Mouse (Mus musculus): Measurements from ENCODE around the gene Eif4e. TPM values are rescaled to one million over a fixed set of nuclear protein-coding genes. Genes with fewer than 3 reads are reported as not detected.
A peak's percentile ranks its signal among the peaks of the same experiment; 100 is the strongest.

Eif4e gene
- 309 and 317 TPM in 2 replicates for polyA plus RNA-seq (2016; fragmentation: Nextera tagmentation; extraction: Ambion mirVana)

- 2% methylated on average over 39 of the region's 39 CpGs for WGBS
- Histone ChIP-seq H3K4me1 (peaks cover 24% of the 10 kb centered on the region), H3K9ac (peak within 1 kb of the TSS; percentile 53; the same call in 1 of the 2 replicates), H3K4me3 (peak within 1 kb of the TSS; percentile 99), H3K27me3 (replicated peaks) (no peaks in the 10 kb centered on the region), H3K36me3 (no peaks in the 10 kb centered on the region), H3K9me3 (no peaks in the 10 kb centered on the region), H3K4me2 (replicated peaks) (peak within 1 kb of the TSS; percentile 84), H3K27ac (peak within 1 kb of the TSS; percentile 43; the same call in 1 of the 2 replicates)
- ATAC-seq (ENCODE audit: low FRiP score, low read depth): peak; percentile 45
Observed at GRCm38 (mm10) chr3:138526073-138526915, at the start of gene Eif4e. Eif4e (plus strand) TSS chr3:138526179.

GRCm38 (mm10) chr3:138479489-138479888 is 46.5 kb upstream of the Eif4e start:
- Histone ChIP-seq H3K36me3 (peaks cover 19% of the 10 kb centered on the region; the same call in 1 of the 2 replicates), H3K4me2 (replicated peaks) (no peak overlapping the region), H3K4me3 (no peak overlapping the region), H3K9me3 (no peaks in the 10 kb centered on the region), H3K27me3 (replicated peaks) (no peaks in the 10 kb centered on the region), H3K4me1 (no peaks in the 10 kb centered on the region), H3K27ac (no peak overlapping the region), H3K9ac (no peak overlapping the region)
- ATAC-seq (ENCODE audit: low FRiP score, low read depth): no peak
- 98% methylated on average over 8 of the region's 8 CpGs for WGBS

GRCm38 (mm10) chr3:138481526-138482284 is 44.3 kb upstream of the Eif4e start:
- Histone ChIP-seq H3K9me3 (no peaks in the 10 kb centered on the region), H3K4me1 (no peaks in the 10 kb centered on the region), H3K4me2 (replicated peaks) (no peak overlapping the region), H3K27me3 (replicated peaks) (no peaks in the 10 kb centered on the region), H3K9ac (no peak overlapping the region), H3K36me3 (peaks cover 30% of the 10 kb centered on the region), H3K27ac (no peak overlapping the region), H3K4me3 (no peak overlapping the region)
- ATAC-seq (ENCODE audit: low FRiP score, low read depth): no peak
- WGBS: 71% methylated on average over 14 of the region's 14 CpGs

- no peaks in the 10 kb centered on the region for H3K9me3 ChIP-seq
- H3K27ac ChIP-seq: no peak overlapping the region
- H3K4me3 ChIP-seq: no peak overlapping the region
- WGBS: 94% methylated on average over 2 of the region's 2 CpGs
- no peak overlapping the region for H3K9ac ChIP-seq
- H3K4me1 ChIP-seq: peaks cover 8% of the 10 kb centered on the region
- no peak overlapping the region for H3K4me2 ChIP-seq (replicated peaks)
- H3K36me3 ChIP-seq: peaks cover 30% of the 10 kb centered on the region
- no peak for ATAC-seq (ENCODE audit: low FRiP score, low read depth)
- no peaks in the 10 kb centered on the region for H3K27me3 ChIP-seq (replicated peaks)
Observed at GRCm38 (mm10) chr3:138483240-138483639, 42.7 kb upstream of the Eif4e start.

GRCm38 (mm10) chr3:138488584-138489326 is 37.2 kb upstream of the Eif4e start:
- H3K4me3 ChIP-seq: peak overlapping the region; percentile 89
- peak overlapping the region; percentile 71 for H3K4me2 ChIP-seq (replicated peaks)
- H3K9ac ChIP-seq: peak overlapping the region; percentile 90
- peak overlapping the region; percentile 66 for H3K27ac ChIP-seq
- under 1% methylated on average over 60 of the region's 61 CpGs for WGBS
- no peaks in the 10 kb centered on the region for H3K27me3 ChIP-seq (replicated peaks)
- ATAC-seq (ENCODE audit: low FRiP score, low read depth): peak; percentile 52
- peaks cover 15% of the 10 kb centered on the region for H3K36me3 ChIP-seq
- peaks cover 11% of the 10 kb centered on the region for H3K4me1 ChIP-seq
- no peaks in the 10 kb centered on the region for H3K9me3 ChIP-seq

GRCm38 (mm10) chr3:138489327-138490033 is 36.5 kb upstream of the Eif4e start, which contains the start of gene Metap1:
Metap1 (minus strand) TSS chr3:138489515.
- no peaks in the 10 kb centered on the region for H3K27me3 ChIP-seq (replicated peaks)

GRCm38 (mm10) chr3:138490034-138490337 is 36.0 kb upstream of the Eif4e start:
- Histone ChIP-seq H3K4me3 (peak overlapping the region; percentile 89), H3K4me1 (peaks cover 11% of the 10 kb centered on the region), H3K9ac (peak overlapping the region; percentile 49; the same call in 1 of the 2 replicates), H3K4me2 (replicated peaks) (peak overlapping the region; percentile 71), H3K27ac (no peak overlapping the region), H3K9me3 (no peaks in the 10 kb centered on the region), H3K27me3 (replicated peaks) (no peaks in the 10 kb centered on the region), H3K36me3 (peaks cover 9% of the 10 kb centered on the region)
- peak; percentile 6; the same call in 1 of the 2 replicates for ATAC-seq (ENCODE audit: low FRiP score, low read depth)
- 31% methylated on average over 6 of the region's 6 CpGs for WGBS

More at GRCm38 (mm10) chr3:138489327-138490033, 36.5 kb upstream of the Eif4e start, which contains the start of gene Metap1:
- H3K36me3 ChIP-seq: peaks cover 14% of the 10 kb centered on the region
- peak within 1 kb of the TSS; percentile 89 for H3K4me3 ChIP-seq
- peak within 1 kb of the TSS; percentile 90 for H3K9ac ChIP-seq
- 1% methylated on average over 63 of the region's 65 CpGs for WGBS
- peaks cover 11% of the 10 kb centered on the region for H3K4me1 ChIP-seq
- H3K9me3 ChIP-seq: no peaks in the 10 kb centered on the region
- peak within 1 kb of the TSS; percentile 71 for H3K4me2 ChIP-seq (replicated peaks)
- H3K27ac ChIP-seq: peak within 1 kb of the TSS; percentile 66
- ATAC-seq (ENCODE audit: low FRiP score, low read depth): peak; percentile 98

- WGBS: 85% methylated on average over 3 of the region's 3 CpGs
- no peak for ATAC-seq (ENCODE audit: low FRiP score, low read depth)
- Histone ChIP-seq H3K9me3 (no peaks in the 10 kb centered on the region), H3K36me3 (no peaks in the 10 kb centered on the region), H3K9ac (no peak overlapping the region), H3K4me1 (no peaks in the 10 kb centered on the region), H3K4me3 (no peak overlapping the region), H3K4me2 (replicated peaks) (no peak overlapping the region), H3K27me3 (replicated peaks) (no peaks in the 10 kb centered on the region), H3K27ac (no peak overlapping the region)
Observed at GRCm38 (mm10) chr3:138493668-138494067, 32.3 kb upstream of the Eif4e start.

- no peak overlapping the region for H3K9ac ChIP-seq
- peaks cover 4% of the 10 kb centered on the region; the same call in 1 of the 2 replicates for H3K4me1 ChIP-seq
- 29% methylated on average over 1 of the region's 1 CpGs for WGBS
- H3K36me3 ChIP-seq: no peaks in the 10 kb centered on the region
- no peak overlapping the region for H3K4me2 ChIP-seq (replicated peaks)
- no peak for ATAC-seq (ENCODE audit: low FRiP score, low read depth)
- no peak overlapping the region for H3K27ac ChIP-seq
- no peaks in the 10 kb centered on the region for H3K27me3 ChIP-seq (replicated peaks)
- H3K4me3 ChIP-seq: no peak overlapping the region
- H3K9me3 ChIP-seq: no peaks in the 10 kb centered on the region
Observed at GRCm38 (mm10) chr3:138494565-138494964, 31.4 kb upstream of the Eif4e start.

- WGBS: 88% methylated on average over 11 of the region's 11 CpGs
- peaks cover 12% of the 10 kb centered on the region for H3K4me1 ChIP-seq
- no peak for ATAC-seq (ENCODE audit: low FRiP score, low read depth)
Observed at GRCm38 (mm10) chr3:138495166-138496145, 30.5 kb upstream of the Eif4e start.

More at GRCm38 (mm10) chr3:138495166-138496145, 30.5 kb upstream of the Eif4e start:
- no peak overlapping the region for H3K4me3 ChIP-seq
- H3K9ac ChIP-seq: no peak overlapping the region
- no peaks in the 10 kb centered on the region for H3K9me3 ChIP-seq
- no peak overlapping the region for H3K4me2 ChIP-seq (replicated peaks)
- no peaks in the 10 kb centered on the region for H3K27me3 ChIP-seq (replicated peaks)
- no peaks in the 10 kb centered on the region for H3K36me3 ChIP-seq
- H3K27ac ChIP-seq: no peak overlapping the region
